Mouse (Mus musculus): ENCODE data around the gene Ppargc1a. TPM values are rescaled to one million over a fixed set of nuclear protein-coding genes. Genes with fewer than 3 reads are reported as not detected.

The Ppargc1a gene
- polyA plus RNA-seq, 1 experiment from 2014 or later: 2.7 TPM

DNA sequence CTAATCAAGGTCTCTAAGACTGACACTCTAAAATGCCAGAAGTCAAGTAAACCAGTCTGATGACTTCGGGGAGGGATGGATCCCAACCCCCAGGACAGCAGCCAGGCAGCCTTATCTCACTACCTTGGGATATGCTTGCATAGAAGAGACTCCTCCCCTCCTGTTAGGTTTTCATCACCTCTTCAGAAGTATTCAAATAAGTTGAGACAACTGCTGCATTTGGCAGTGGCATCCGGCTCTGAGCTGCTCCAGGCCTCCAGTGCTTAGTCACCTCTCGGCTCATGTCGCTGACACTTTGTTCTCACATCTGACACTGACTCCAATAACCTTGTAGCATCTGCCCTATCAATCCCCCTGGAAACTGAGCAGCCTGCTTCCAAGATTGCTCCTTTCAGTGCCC lies 127.8 kb downstream of the Ppargc1a start:
- Histone ChIP-seq H3K36me3 (no peaks in the 10 kb centered on the region), H3K27ac (no peak overlapping the region), H3K4me2 (no peak overlapping the region), H3K27me3 (no peaks in the 10 kb centered on the region), H3K4me1 (no peaks in the 10 kb centered on the region), H3K9me3 (no peaks in the 10 kb centered on the region), H3K9ac (no peak overlapping the region), H3K4me3 (no peak overlapping the region)
- no peak for ATAC-seq (ENCODE audit: insufficient number of reproducible peaks, low FRiP score, low TSS enrichment, low read depth)
- WGBS: 16% methylated on average over 4 of the region's 4 CpGs

DNA sequence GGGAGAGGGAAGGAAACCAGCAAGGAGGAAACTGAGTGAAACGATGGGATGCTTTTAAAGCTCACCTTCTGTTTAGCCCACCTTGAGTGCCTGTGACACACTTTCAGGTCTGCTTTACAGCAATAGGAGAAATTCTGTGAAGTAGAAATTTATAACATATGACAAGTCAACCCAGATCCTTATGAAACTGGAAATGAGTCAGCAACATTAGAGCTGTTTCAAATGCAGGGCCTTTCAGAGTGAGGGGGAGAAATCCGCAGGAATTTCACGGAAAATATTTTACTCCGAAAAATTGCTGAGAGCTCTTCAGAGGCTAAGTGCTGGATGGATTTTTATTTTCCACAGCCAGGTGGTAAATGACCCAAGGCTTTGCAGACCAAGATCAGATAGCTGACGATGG lies 133.6 kb downstream of the Ppargc1a start:
- no peak for ATAC-seq (ENCODE audit: insufficient number of reproducible peaks, low FRiP score, low TSS enrichment, low read depth)
- WGBS: 66% methylated on average over 5 of the region's 5 CpGs
- Histone ChIP-seq H3K27me3 (no peaks in the 10 kb centered on the region), H3K9ac (no peak overlapping the region), H3K4me3 (no peak overlapping the region), H3K4me2 (no peak overlapping the region), H3K36me3 (no peaks in the 10 kb centered on the region), H3K9me3 (no peaks in the 10 kb centered on the region), H3K4me1 (no peaks in the 10 kb centered on the region), H3K27ac (no peak overlapping the region)

DNA sequence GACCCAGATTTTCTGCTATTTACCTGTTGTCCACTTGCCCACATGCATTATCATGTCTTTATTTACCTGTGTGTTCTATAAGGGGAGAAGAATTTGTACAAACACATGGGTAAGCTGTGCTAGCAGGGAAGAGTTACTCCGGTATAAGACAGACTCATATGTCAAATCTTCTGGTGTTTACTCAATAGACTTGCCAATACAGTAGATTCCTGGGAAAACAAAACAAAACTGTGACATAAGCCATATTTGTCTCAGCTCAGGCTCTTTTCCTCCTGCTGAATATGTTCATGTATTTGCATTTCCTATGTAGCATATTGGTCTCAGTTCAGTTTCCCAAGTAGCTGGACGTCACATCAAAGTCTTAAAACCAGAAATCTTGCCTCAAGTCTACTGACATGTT lies 135.0 kb downstream of the Ppargc1a start:
- ATAC-seq (ENCODE audit: insufficient number of reproducible peaks, low FRiP score, low TSS enrichment, low read depth): no peak
- Histone ChIP-seq H3K4me3 (no peak overlapping the region), H3K9ac (no peak overlapping the region), H3K4me2 (no peak overlapping the region), H3K4me1 (no peaks in the 10 kb centered on the region), H3K36me3 (no peaks in the 10 kb centered on the region), H3K27me3 (no peaks in the 10 kb centered on the region), H3K27ac (no peak overlapping the region), H3K9me3 (no peaks in the 10 kb centered on the region)
- WGBS: 72% methylated on average over 2 of the region's 2 CpGs

DNA sequence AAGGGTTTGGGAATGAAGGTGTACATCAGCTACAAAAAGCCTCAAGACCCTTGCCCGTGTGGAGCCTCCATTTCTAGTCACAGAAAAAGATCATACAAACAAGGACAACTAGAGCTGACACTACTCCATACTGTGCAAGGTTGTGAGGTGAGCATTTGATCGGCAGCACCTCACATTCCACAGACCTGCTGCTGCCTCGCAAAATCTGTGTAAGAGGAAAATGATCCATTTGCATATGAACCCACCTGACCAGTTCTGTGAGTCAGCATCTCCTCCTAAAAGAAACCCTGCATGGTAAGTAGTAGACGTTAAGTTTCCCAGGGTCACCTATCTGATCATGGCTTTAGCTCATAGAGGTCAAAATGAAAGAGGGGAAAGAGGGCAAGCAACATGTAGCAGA lies 135.5 kb downstream of the Ppargc1a start:
- no peak overlapping the region for H3K27ac ChIP-seq
- H3K9me3 ChIP-seq: no peaks in the 10 kb centered on the region
- H3K4me3 ChIP-seq: no peak overlapping the region
- H3K4me2 ChIP-seq: no peak overlapping the region
- H3K4me1 ChIP-seq: no peaks in the 10 kb centered on the region
- no peak overlapping the region for H3K9ac ChIP-seq
- WGBS: 44% methylated on average over 4 of the region's 4 CpGs
- no peaks in the 10 kb centered on the region for H3K36me3 ChIP-seq
- H3K27me3 ChIP-seq: no peaks in the 10 kb centered on the region
- ATAC-seq (ENCODE audit: insufficient number of reproducible peaks, low FRiP score, low TSS enrichment, low read depth): no peak

DNA sequence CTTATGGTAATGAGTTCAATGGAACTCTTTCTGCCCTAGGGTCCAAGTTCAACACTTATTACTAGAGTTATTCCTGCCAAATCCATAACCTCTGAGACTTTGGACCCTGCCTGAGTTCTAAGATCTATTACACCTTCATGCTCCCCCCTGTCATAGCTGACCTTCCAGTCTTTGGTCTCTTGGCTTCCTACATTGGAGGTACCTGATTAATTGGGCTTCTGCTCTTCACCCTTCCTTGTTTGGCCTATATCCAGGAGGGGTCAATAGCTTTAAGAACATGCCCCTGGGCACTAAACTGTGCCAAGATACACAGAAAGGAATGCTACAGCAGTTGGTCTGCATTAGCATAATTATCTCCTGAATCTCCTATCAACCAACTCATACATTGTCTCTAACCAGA lies 141.1 kb downstream of the Ppargc1a start:
- Histone ChIP-seq H3K9ac (no peak overlapping the region), H3K4me2 (no peak overlapping the region), H3K27ac (no peak overlapping the region), H3K4me3 (no peak overlapping the region), H3K36me3 (no peaks in the 10 kb centered on the region), H3K4me1 (no peaks in the 10 kb centered on the region), H3K9me3 (no peaks in the 10 kb centered on the region), H3K27me3 (no peaks in the 10 kb centered on the region)
- ATAC-seq (ENCODE audit: insufficient number of reproducible peaks, low FRiP score, low TSS enrichment, low read depth): no peak

DNA sequence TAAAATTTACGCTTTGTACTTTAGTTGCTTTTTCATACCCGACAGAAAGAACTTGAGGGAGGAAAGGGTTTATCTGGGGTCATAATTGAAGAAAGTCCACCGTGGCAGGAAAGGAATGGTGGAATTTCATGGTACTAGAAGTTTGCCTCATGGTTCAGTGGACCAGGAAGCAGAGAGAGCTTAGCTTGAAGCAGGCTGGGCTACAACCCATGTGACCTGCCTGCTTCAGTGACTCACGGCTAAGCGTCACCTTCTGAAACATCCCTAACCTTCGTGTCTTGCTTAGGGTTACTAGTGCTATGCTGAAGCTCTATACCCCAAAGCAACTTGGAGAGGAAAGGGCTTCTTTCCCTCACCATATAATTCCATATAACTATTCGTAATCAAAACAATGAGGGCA lies 151.1 kb downstream of the Ppargc1a start:
- Histone ChIP-seq H3K4me1 (no peaks in the 10 kb centered on the region), H3K4me2 (no peak overlapping the region), H3K36me3 (no peaks in the 10 kb centered on the region), H3K4me3 (no peak overlapping the region), H3K27ac (no peak overlapping the region), H3K9ac (no peak overlapping the region), H3K9me3 (no peaks in the 10 kb centered on the region), H3K27me3 (no peaks in the 10 kb centered on the region)
- 87% methylated on average over 7 of the region's 7 CpGs for WGBS
- no peak for ATAC-seq (ENCODE audit: insufficient number of reproducible peaks, low FRiP score, low TSS enrichment, low read depth)

DNA sequence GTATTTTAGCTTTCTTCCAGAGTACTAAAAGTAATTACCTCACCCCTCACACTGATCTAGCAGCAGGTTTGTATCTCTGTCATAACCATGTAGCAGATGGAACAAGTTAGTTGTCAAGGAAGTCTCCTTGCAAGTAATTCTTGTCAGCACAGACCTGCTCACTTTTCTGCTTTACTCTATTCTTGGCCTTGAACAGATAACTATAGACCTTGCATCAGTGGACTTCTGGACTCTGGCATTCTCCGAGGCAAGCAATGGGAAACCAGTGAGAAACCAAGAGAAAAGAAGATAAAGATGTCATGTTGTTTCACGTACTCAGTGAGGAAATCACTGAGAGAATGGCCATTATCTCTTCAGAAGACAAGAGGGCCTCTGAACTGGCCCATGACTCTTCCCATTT lies 152.1 kb downstream of the Ppargc1a start:
- Histone ChIP-seq H3K27ac (no peak overlapping the region), H3K27me3 (no peaks in the 10 kb centered on the region), H3K9me3 (no peaks in the 10 kb centered on the region), H3K9ac (no peak overlapping the region), H3K4me2 (no peak overlapping the region), H3K4me1 (no peaks in the 10 kb centered on the region), H3K36me3 (no peaks in the 10 kb centered on the region), H3K4me3 (no peak overlapping the region)
- ATAC-seq (ENCODE audit: insufficient number of reproducible peaks, low FRiP score, low TSS enrichment, low read depth): no peak
- WGBS: 87% methylated on average over 2 of the region's 2 CpGs

DNA sequence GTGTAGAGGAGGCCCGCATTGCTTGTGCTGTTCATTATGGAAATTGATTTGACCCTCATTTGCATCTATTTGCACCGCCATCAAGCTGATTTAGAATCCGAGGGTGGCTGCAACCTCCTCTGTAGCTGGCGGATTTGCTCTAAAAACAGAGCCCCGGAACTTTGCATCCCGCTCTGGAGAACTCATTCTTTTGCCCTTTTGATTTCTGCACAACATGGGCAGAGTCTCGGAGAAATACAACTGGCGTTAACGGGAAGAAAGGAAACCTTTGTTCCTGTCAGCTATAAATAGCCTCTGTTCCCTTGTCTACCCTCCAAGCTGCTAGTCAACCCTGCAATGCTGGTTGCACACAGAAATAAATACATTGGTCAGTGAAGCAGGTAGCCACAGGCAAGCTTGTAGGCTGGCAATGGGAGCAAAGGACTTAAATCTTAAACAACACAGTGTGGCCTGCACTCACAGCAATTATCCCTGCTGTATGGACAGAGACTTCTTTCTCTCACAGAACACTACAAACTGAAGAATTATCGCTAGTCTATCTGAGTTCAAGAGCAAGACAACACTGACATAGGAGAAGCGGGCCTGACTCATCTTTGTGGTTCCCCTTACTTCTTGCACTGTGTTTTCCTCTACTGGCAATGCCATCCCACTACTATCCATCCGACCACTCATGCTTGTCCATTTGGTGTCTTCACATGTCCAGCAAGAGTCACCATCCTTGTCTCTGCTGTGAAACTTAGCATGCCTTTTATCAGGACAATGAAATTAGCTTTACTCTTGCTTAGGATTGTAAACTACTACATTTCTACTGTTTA lies 155.0 kb downstream of the Ppargc1a start:
- Histone ChIP-seq H3K4me3 (no peak overlapping the region), H3K9me3 (no peaks in the 10 kb centered on the region), H3K36me3 (no peaks in the 10 kb centered on the region), H3K27me3 (no peaks in the 10 kb centered on the region), H3K4me1 (no peaks in the 10 kb centered on the region), H3K9ac (no peak overlapping the region), H3K27ac (no peak overlapping the region), H3K4me2 (no peak overlapping the region)
- WGBS: 61% methylated on average over 12 of the region's 12 CpGs
- no peak for ATAC-seq (ENCODE audit: insufficient number of reproducible peaks, low FRiP score, low TSS enrichment, low read depth)

DNA sequence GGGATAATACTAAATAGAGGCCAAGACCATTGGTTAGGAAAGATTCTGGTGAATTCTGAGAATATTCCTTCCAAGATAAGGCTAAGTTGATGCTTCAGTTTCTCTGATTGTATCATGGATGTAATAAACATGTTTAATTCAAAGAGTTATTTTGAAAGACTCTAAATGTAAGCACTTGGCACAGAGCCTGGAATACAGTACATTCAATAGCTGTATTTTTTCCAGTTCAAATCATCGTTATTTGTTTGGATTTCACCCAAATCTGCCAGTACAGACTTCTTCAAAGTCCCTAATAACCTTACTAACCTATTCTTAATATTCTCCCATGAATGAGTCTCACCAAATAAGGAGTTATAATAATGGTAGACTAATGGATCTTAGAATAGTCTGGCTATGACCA lies 157.5 kb downstream of the Ppargc1a start:
- Histone ChIP-seq H3K36me3 (no peaks in the 10 kb centered on the region), H3K9me3 (no peaks in the 10 kb centered on the region), H3K27me3 (no peaks in the 10 kb centered on the region), H3K27ac (no peak overlapping the region), H3K4me3 (no peak overlapping the region), H3K4me1 (no peaks in the 10 kb centered on the region), H3K4me2 (no peak overlapping the region), H3K9ac (no peak overlapping the region)
- WGBS: 58% methylated on average over 1 of the region's 1 CpGs
- no peak for ATAC-seq (ENCODE audit: insufficient number of reproducible peaks, low FRiP score, low TSS enrichment, low read depth)

DNA sequence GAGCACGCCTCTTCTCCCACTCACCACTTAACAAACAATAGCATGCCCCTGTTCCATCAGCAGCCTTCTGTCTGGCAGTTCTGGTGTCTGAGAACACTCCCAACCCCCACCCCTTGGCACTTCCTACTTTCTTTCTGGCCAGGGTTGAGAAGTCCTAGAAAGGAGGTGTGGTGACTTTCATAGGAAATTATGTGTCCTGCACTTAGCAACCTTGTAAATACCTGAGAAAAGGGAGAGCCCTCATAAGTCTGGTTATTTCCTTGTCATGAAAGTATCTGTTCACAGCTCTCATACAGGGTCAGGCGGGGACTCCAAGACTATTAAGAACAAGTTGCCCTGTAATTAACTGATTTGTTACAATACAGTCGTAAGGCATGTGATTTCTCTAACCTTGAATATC lies 161.1 kb downstream of the Ppargc1a start:
- Histone ChIP-seq H3K27me3 (no peaks in the 10 kb centered on the region), H3K9ac (no peak overlapping the region), H3K4me3 (no peak overlapping the region), H3K36me3 (no peaks in the 10 kb centered on the region), H3K4me2 (no peak overlapping the region), H3K27ac (no peak overlapping the region), H3K4me1 (no peaks in the 10 kb centered on the region), H3K9me3 (no peaks in the 10 kb centered on the region)
- ATAC-seq (ENCODE audit: insufficient number of reproducible peaks, low FRiP score, low TSS enrichment, low read depth): no peak
- WGBS: 58% methylated on average over 3 of the region's 3 CpGs
